Mouse (Mus musculus) embryo, embryonic 10.5 days (tissue): ENCODE measurements at regions not wholly inside any gene's neighbourhood (a gene's known extent, or its start where the extent isn't known, plus 50 kb on each side); places are given as distances from the start of the nearest gene placed in this dataset.
A peak's percentile ranks its signal among the peaks of the same experiment; 100 is the strongest.

ENCODE experiments used
- DNase-seq: peaks from one replicate; pipeline ENCODE4 v3.0.0-alpha.2; 2015; ENCODE audit warnings: low spot score

DNA sequence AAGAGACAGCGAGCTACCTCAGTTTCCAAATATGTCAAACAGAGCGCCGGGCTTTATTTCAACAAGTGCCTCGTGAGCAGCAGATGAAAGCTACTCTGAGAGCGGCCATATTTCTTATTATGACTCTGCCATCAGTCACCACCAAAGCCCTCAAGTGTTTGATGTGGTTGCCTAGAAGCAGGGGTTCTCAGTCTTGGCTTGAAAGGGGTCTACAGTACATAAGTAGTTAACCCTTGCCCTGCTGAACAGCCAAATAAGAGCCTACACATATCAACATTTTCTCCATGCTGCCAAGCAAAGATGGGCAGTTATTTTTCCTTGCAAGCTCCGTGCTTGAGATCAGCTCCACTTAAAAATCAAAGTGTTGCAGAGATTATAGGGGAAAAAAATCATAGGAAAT lies 788.8 kb downstream of the Nr2f2 start:
- DNase-seq = no peak

DNA sequence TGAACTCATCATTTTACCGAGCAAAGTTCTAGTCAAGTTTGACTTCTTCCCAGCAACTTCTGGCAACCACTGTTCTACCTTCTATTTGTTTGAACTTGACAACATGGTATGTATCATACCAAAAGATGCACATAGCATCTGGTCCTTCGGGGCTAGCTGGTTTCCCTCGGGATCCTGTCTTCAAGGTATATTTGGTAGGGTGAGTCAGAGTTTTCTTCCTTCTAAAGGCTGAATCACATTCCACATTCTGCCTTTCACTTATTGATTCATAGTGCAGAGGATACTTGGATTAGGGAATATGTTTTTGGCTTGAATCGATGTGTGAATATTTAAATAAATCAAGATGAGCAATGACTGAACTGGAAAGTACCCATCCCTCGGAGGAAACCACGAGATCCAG lies 789.9 kb downstream of the Nr2f2 start:
- no peak for DNase-seq

DNA sequence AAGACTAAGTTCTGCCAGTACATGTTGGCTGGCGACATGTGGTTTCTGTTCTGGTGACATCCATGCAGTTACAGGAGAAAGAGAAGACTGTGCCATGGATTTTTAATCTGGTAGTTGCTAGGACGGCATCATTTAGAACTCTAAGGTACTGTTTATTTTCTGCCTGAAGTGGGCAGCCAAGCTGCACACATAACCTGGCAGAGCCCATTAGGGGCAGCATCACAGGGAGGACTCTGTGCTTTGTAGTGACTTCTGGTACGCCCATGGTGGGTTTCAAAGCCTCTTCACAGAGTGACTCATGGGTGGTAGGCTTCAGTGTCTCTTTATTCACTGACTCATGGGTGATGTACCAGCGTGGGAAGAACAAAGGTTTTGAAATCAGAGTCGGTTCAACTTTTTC lies 792.8 kb downstream of the Nr2f2 start:
- no peak for DNase-seq

DNA sequence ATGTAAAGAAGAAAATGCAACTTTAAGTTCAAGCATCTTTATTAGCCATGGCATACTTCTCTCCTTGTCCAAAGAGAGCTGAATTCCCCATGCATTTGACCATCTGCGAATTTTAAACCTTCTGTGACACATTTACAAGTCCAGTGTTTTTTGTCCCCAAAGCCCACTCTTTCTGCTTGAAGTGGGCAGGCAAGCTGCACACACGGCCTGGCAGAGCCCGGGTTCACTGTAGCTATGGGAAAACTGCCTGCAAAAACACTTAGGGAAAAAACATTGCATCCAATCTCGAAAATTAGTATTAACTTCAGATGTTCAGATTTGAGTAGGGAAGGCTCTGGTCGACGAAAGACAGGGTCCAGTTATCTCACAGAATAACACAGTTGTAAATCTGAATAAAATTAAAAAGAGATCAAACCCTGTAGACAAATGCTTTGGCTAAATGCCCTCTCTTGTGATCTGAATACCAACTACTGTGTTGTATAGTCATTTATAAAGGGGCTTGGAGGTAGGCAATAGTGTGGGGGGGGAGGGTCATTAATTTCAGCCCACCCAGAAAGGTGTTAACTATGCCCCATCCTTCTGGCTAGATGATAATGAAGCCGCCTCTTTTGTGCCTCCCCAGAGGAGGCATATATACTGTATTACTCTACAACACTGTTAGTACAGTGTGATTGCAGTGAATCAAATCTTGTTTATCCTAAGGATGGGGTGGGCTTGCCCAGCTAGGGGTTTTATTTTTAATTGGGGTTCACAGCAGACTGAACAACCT lies 793.7 kb downstream of the Nr2f2 start:
- DNase-seq = no peak

DNA sequence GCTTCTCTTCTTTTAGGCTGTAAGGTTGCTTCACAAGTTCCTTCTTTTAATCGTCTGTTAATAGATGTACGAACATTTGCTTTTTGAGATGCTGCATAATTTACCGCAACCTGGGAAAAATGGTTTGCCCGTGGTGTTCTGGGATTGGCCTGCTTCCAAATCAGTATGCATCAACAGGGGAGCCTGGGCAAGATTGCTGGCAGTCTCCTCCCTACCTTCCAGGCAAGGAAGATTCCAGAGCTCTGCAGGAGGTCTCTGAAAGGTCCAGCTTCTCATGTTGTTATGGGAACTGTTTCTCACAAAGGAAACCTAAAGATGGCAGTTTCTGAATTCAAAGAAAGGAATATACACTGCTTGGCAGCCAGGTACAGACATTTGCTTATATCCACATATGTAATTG lies 799.6 kb downstream of the Nr2f2 start:
- no peak for DNase-seq

DNA sequence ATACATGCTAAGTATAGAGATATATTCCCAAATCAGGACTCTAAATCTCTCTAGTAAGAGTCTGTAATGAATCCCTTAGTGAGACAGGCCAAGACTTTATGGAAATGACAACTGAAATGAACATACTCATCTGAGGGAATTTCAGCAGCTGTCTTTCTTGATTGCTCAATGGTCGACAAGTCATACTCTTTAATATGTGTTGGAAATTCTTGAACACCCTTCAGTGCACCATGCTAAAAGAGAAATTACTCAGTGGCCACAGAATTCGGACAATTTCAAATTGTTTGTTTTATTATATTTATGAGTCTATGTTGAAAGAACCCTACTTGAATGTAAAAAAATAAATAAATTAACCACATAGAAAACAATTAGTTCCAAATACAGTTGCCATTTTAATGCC lies 802.1 kb downstream of the Nr2f2 start:
- DNase-seq = no peak

DNA sequence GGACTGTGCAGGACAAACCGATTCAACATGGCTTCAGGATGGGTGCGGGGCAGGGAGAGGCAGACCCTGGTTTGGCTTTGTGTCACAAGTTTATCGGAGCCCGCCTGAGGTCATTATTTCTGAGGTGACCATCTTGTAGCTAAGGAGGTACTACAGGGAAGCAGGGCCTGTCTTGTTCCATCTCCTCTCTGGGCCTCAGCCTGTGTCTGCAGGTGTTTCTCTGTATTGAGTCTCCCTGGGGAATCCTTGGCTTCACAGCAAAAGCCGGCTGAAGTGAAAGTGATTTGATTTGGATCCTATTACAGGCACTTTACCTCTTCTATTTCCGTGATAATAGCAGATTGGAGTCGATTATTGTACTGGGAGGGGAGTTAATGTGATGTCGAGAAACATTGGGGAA lies 805.7 kb upstream of the Arrdc4 start:
- peak; percentile 15 for DNase-seq

DNA sequence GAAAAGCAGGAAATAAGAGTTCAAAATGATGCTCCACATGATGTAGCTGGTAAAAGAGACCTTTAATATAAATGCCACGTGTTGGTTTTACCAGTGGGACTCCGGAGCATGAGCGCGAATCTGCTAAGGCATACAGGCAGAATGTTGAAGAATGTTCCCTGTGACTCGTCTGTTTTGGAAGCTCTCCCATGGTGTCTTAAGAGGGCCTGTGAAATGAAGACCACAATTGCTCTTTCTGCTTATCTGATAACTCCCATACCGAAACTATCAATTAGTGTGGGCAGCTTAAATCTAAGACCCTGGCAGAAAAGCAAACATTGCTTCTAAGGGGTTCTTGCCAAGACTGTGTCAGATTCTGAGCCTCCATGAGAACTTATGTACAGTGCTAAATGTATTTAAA lies 804.9 kb upstream of the Arrdc4 start:
- DNase-seq = no peak

DNA sequence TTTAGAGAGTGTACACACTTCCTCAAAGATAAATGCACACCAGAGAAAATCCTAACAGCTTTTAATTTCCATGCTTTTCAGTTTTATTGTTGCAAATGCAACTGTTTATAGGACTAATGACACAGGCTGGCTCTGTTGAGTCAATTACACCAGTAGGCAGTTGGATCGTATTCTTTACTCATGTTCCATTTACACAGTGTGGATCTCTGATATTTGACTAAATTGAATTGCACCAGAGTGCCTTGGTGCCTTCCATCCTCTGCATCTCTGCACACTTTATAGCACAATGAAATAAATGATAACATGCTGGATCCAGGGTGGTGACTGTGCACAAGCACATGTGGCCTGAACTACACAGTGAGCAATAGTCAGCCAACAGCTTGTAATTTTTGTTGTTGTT lies 787.0 kb upstream of the Arrdc4 start:
- no peak for DNase-seq

DNA sequence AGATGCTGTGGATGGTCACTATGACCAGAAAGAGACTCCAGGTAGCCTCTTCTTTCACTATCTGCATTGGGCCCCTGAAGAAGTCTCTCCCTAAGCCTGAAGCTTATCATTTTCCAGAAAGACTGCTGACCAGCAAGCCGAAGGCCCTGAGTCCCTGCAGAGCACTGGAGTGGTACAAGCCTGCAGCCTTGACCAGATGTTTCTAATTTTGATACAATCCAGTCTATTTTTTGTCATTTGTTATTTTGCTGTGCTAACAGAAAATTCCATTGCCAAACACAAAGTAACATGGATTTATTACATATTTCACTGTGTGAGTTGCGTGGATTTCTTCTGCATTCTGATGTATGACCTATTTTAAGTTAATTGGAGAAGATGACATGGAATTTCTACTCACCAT lies 764.9 kb upstream of the Arrdc4 start:
- DNase-seq = peak; percentile 8

DNA sequence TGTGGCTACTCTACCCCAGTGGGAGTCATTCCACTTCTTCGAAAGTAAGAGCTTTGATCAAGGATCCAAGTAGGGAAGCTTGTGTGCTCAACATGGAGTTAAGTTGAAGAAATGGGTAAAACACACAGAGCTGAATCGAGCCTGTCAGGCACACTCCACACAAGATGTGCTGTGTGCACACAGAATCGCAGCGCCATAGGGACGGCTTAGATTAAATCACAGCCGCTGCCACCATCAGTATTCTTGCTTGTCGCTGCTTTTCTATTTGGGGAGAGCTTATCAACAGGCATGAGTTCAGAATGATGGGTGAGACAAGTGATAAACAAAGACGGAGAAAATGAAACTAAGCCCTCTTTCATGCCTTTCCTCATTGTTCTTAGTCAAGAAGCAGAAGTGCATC lies 761.3 kb upstream of the Arrdc4 start:
- DNase-seq = no peak

DNA sequence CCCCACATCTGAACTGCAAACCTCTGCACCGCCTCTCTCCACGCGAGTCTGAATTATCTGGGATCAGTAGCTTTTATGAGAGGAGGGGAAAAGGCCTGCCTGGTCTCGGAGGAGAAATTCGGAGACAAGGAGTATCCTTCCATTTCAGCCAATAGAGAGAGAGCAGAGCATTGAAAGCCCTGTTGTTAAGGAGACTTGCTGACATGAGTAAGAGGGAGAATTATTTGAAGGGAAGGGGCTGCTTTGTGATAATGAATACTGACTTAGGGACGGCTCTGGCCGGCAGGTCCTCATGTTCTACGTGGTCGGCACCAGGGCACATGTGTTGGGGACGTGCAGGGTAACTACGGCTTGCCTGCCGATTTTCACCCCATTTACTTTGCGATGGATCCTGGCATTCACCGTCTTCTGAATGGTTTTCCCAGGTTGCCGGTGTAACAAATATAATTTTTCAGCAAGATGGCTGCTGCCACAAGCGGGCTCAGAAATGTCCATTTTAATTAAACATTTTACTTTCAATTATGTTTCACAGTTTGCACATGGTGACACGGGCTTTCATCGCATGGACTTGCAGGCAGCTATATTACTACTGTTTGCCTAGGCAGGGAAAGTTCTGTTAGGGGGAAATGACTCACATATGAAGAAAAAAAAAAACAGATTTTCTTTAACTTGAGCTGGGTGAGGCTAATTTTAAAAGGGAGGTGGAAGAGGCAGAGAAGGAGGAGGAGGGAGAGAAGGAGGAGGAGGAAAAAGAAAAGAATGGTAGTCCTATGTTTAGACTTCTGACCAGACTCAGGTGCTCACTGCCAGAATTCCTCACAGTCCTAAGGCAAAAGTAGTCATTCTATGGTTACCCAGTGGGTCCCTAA lies 744.3 kb upstream of the Arrdc4 start:
- peak; percentile 33 for DNase-seq

DNA sequence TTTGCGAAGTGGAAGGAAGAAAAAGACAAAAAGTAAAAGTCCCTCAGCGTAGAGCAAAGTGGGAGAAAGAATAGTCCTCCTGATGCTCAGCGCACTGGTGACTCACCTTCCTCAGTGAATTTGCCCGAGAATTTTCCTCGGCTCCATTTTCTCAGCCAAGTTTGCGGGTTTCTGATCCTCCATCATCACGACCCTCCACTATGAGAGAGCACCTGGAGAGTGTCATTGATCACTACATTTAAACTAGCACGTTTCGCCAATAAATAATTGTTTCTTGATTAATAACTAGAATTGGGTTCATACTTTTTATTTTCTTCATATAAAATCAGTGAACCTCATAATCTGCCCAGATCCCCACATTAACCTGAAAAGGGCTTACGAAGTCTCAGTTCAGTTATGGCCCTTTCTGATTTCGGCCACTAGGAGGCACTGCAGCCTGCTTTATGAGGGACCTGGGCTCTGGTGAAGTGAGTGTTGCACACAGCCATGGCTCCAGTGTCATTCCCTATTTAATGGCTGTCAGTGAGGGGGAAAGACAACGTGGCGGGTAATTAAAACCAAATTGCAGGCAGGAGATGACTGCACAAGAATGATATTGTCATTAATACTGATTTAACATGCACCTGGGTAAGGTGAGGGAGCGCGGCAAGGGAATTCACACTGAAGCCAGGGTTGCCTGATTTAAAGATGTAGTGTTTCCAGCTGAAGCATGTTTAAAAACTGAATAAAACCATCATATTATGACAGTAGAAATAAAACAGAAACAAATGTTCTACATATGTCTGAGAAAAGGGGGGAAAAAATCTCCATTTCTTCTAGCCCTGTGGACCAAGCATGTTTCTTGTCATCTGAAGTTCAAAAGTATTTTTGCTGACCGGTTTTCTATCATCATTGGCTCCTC lies 741.8 kb upstream of the Arrdc4 start:
- DNase-seq = peak; percentile 91

DNA sequence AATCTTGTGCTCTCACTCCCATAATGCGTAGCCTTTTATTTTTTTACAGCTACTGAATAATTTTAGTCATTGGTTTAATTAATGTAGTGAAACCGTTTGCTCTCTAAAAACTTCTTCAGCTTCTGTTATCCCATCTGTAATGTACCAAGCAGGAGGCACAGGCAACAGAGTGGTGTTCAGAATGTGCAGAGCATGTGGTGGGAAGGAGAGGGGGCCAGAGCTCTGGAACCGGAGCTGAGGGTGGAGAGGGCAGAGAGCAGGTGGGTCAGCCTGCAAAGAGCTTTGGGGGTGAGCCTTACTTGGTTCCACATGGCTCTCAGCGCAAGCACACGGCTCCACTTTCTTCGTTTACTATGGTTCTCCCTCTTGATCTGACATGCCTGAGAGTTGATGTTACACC lies 739.6 kb upstream of the Arrdc4 start:
- DNase-seq = no peak

DNA sequence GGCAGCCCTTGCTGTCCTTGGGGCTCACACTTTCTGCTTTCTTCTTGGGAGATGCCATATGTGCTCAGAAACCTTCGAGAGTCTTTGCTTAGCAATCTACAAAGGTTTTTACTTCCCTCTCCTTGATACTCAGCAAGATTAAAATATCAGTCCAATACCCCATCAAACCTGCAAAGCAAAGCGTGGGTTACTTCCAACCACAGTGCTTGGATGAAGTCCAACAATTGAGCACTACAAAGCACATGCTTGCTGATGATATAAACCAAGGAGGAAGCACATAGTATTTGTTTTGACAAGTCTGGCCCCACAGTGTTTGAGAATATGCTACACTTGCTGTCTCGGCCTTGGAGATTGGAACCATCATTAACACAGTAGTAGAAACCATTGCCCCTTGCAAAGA lies 738.1 kb upstream of the Arrdc4 start:
- no peak for DNase-seq

DNA sequence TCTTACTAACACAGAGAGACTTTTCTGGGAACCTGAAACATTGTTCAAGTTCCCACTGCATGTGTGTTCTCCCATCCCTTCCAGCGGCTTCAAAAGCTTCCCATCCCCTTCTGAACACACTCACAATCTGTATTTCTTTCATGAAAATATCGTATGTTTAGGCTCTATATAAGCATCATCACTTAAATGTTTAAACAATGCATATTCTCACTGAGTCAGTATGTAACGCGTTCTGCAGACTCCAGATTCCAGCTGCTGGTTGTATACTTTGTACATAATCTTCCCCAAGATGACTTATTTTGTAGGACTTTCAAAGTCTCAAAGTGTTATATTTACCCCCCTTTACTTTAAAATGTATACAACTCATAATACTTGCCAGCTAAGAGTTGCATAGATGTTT lies 735.5 kb upstream of the Arrdc4 start:
- no peak for DNase-seq
